In genomic region chr2:148387652-148388581, GRCm38 (mm10) we compare ENCODE assay signal across 27 mouse cellular contexts. TPM values are rescaled to one million over a fixed set of nuclear protein-coding genes. Genes with fewer than 3 reads are reported as not detected.
DNase-seq lines count a peak whose midpoint lies in the region; ATAC-seq lines count a peak whose summit lies in the region.
"Had no signal": no experiment of that assay in that cellular context is flagged by ENCODE, and none has a peak within 500 bp of the region (broad histone marks: within the 10 kb centered on the region; RNA-seq: fewer than 3 reads in every experiment).

No protein-coding gene starts in this region.

- no peaks in the 10 kb centered on the region for H3K4me1 ChIP-seq in midbrain, embryonic 11.5 days (ENCODE audit: control insufficient read depth, insufficient read depth, low read length)
- no peaks in the 10 kb centered on the region for H3K4me1 ChIP-seq in midbrain, embryonic 14.5 days (ENCODE audit: control insufficient read depth, insufficient read depth, low read length)
- H3K4me1 ChIP-seq in intestine, embryonic 16.5 days (ENCODE audit: control insufficient read depth, insufficient read depth, low read length) = 0 out of 2 replicates have a peak, but pooled peaks cover 4% of the 10 kb centered on the region
- H3K4me1 ChIP-seq: embryonic facial prominence, embryonic 12.5 days; heart, embryonic 13.5 days; hindbrain, embryonic 13.5 days had no signal

- H3K36me3 ChIP-seq in midbrain, embryonic 11.5 days (ENCODE audit: control insufficient read depth, insufficient read depth, low read length) = no peaks in the 10 kb centered on the region
- no peaks in the 10 kb centered on the region for H3K36me3 ChIP-seq in midbrain, embryonic 14.5 days (ENCODE audit: control insufficient read depth, insufficient read depth, low read length)
- H3K36me3 ChIP-seq in intestine, embryonic 16.5 days (ENCODE audit: control insufficient read depth, insufficient read depth, low read length) = no peaks in the 10 kb centered on the region
- H3K36me3 ChIP-seq: embryonic facial prominence, embryonic 12.5 days; heart, embryonic 13.5 days; hindbrain, embryonic 13.5 days had no signal

- 76% methylated on average over 6 of the region's 6 CpGs for WGBS in midbrain, embryonic 11.5 days
- WGBS in midbrain, embryonic 14.5 days = 74% methylated on average over 6 of the region's 6 CpGs
- 52% methylated on average over 6 of the region's 6 CpGs for WGBS in intestine, embryonic 16.5 days

- no peak overlapping the region for H3K9ac ChIP-seq in midbrain, embryonic 11.5 days (ENCODE audit: low read length)
- no peak overlapping the region for H3K9ac ChIP-seq in midbrain, embryonic 14.5 days (replicated peaks; ENCODE audit: low read length)
- no peak overlapping the region for H3K9ac ChIP-seq in intestine, embryonic 16.5 days (ENCODE audit: low read depth, low read length)
- H3K9ac ChIP-seq: embryonic facial prominence, embryonic 12.5 days; forebrain, postnatal 0 days; heart, embryonic 13.5 days; hindbrain, embryonic 13.5 days had no signal

- no peak overlapping the region for H3K4me3 ChIP-seq in midbrain, embryonic 11.5 days (ENCODE audit: low read depth, low read length)
- H3K4me3 ChIP-seq in midbrain, embryonic 14.5 days (replicated peaks; ENCODE audit: low read depth, low read length) = no peak overlapping the region
- H3K4me3 ChIP-seq in intestine, embryonic 16.5 days (ENCODE audit: low read length) = no peak overlapping the region
- H3K4me3 ChIP-seq: embryonic facial prominence, embryonic 12.5 days; heart, embryonic 13.5 days; hindbrain, embryonic 13.5 days had no signal

- peak; percentile 26 for DNase-seq in layer of hippocampus, adult 11-12 months (ENCODE audit: low spot score)
- no peak for DNase-seq in layer of hippocampus, postnatal 10 days (ENCODE audit: low spot score in 2 of 2)
- peak; percentile 81 for DNase-seq in midbrain, embryonic 11.5 days (ENCODE audit: low spot score, missing footprints)
- DNase-seq in midbrain, embryonic 14.5 days = no peak
- DNase-seq in telencephalon, adult 2 months (ENCODE audit: low read depth, low spot score) = peak; percentile 68
- no peak for DNase-seq in adrenal gland, adult (ENCODE audit: inconsistent age in 2 of 2, low spot score in 1 of 2)
- DNase-seq: adrenal gland, adult 8-10 months; cerebellum, adult 18-20 months; cerebellum, postnatal 14 days; forebrain, postnatal 0 days; gastrocnemius, postnatal 10 days; heart, adult 18-20 months; heart, postnatal 14 days; kidney, adult 9 months; kidney, postnatal 14 days; spleen, adult 18-20 months; thymus, postnatal 25 days had no signal

- H3K9me3 ChIP-seq in midbrain, embryonic 11.5 days (ENCODE audit: control insufficient read depth, low read length) = no peaks in the 10 kb centered on the region
- no peaks in the 10 kb centered on the region for H3K9me3 ChIP-seq in midbrain, embryonic 14.5 days (ENCODE audit: control insufficient read depth, low read length)
- no peaks in the 10 kb centered on the region for H3K9me3 ChIP-seq in intestine, embryonic 16.5 days (ENCODE audit: control insufficient read depth, low read length)
- H3K9me3 ChIP-seq: embryonic facial prominence, embryonic 12.5 days; heart, embryonic 13.5 days; hindbrain, embryonic 13.5 days had no signal

- no peaks in the 10 kb centered on the region for H3K27me3 ChIP-seq in midbrain, embryonic 11.5 days (ENCODE audit: control insufficient read depth, insufficient read depth, low read length)
- no peaks in the 10 kb centered on the region for H3K27me3 ChIP-seq in midbrain, embryonic 14.5 days (ENCODE audit: control insufficient read depth, insufficient read depth, low read length)
- H3K27me3 ChIP-seq in intestine, embryonic 16.5 days (replicated peaks; ENCODE audit: control insufficient read depth, insufficient read depth, low read length) = no peaks in the 10 kb centered on the region
- H3K27me3 ChIP-seq: embryonic facial prominence, embryonic 12.5 days had no signal

- no peak overlapping the region for H3K27ac ChIP-seq in midbrain, embryonic 11.5 days (ENCODE audit: low read depth, low read length)
- H3K27ac ChIP-seq in midbrain, embryonic 14.5 days (replicated peaks; ENCODE audit: low read depth, low read length) = no peak overlapping the region
- H3K27ac ChIP-seq in intestine, embryonic 16.5 days (ENCODE audit: low read length) = no peak overlapping the region
- H3K27ac ChIP-seq: embryonic facial prominence, embryonic 12.5 days; heart, embryonic 13.5 days; hindbrain, embryonic 13.5 days; macrophage had no signal

- ATAC-seq in midbrain, embryonic 11.5 days (ENCODE audit: low FRiP score) = no peak
- no peak for ATAC-seq in midbrain, embryonic 14.5 days (ENCODE audit: low FRiP score, low TSS enrichment)
- peak; percentile 86 for ATAC-seq in intestine, embryonic 16.5 days
- ATAC-seq: forebrain, postnatal 0 days had no signal

- no peak overlapping the region for H3K4me2 ChIP-seq in midbrain, embryonic 11.5 days
- no peak overlapping the region for H3K4me2 ChIP-seq in midbrain, embryonic 14.5 days (ENCODE audit: low read length)
- H3K4me2 ChIP-seq in intestine, embryonic 16.5 days (ENCODE audit: low read depth, low read length) = no peak overlapping the region
- H3K4me2 ChIP-seq: embryonic facial prominence, embryonic 12.5 days; heart, embryonic 13.5 days; hindbrain, embryonic 13.5 days had no signal

RNA-seq across cellular contexts. Expression of gene Sstr4, which starts 7.2 kb away (rescaled TPM):
- 10 to 100 TPM; 44.5 to 52.2 TPM for total RNA-seq in layer of hippocampus, postnatal 10 days (2021)
- polyA plus RNA-seq in midbrain, embryonic 11.5 days (2014; fragmentation: Nextera tagmentation; extraction: Ambion mirVana) = 1.4 and 2.2 TPM in 2 replicates
- polyA plus RNA-seq in midbrain, embryonic 14.5 days (2014; fragmentation: Nextera tagmentation; extraction: Ambion mirVana) = 1.4 and 2.6 TPM in 2 replicates
- polyA plus RNA-seq in intestine, embryonic 16.5 days (2015; fragmentation: Nextera tagmentation; extraction: Ambion mirVana) = 1.6 and 1.8 TPM in 2 replicates
- total RNA-seq: liver, adult 2 months; MEL had no signal
- polyA plus RNA-seq: C2C12; liver, adult 2 months; liver, embryonic 16.5 days; macrophage; testis, adult 2 months had no signal

RNA-seq across cellular contexts. Expression of gene Thbd, which starts 20.1 kb away (rescaled TPM):
- 1 to 10 TPM; 4.2 to 6.6 TPM for total RNA-seq in layer of hippocampus, postnatal 10 days (2021)
- 16.3 and 21.0 TPM in 2 replicates for polyA plus RNA-seq in midbrain, embryonic 11.5 days (2014; fragmentation: Nextera tagmentation; extraction: Ambion mirVana)
- polyA plus RNA-seq in midbrain, embryonic 14.5 days (2014; fragmentation: Nextera tagmentation; extraction: Ambion mirVana) = 1.0 and 5.4 TPM in 2 replicates
- polyA plus RNA-seq in intestine, embryonic 16.5 days (2015; fragmentation: Nextera tagmentation; extraction: Ambion mirVana) = 46.6 and 46.8 TPM in 2 replicates
- total RNA-seq: MEL had no signal

RNA-seq across cellular contexts. Expression of gene Cd93, which starts 55.4 kb away (rescaled TPM):
- total RNA-seq in layer of hippocampus, postnatal 10 days (2021) = 10 to 100 TPM; 21.4 to 21.9 TPM
- 5.9 and 7.3 TPM in 2 replicates for polyA plus RNA-seq in midbrain, embryonic 11.5 days (2014; fragmentation: Nextera tagmentation; extraction: Ambion mirVana)
- 5.1 and 8.8 TPM in 2 replicates for polyA plus RNA-seq in midbrain, embryonic 14.5 days (2014; fragmentation: Nextera tagmentation; extraction: Ambion mirVana)
- 8.3 and 9.0 TPM in 2 replicates for polyA plus RNA-seq in intestine, embryonic 16.5 days (2015; fragmentation: Nextera tagmentation; extraction: Ambion mirVana)
- total RNA-seq: MEL had no signal

Comparison
In these comparisons a context has a peak if more than half of its experiments do, and no peak if none do; other contexts are left out.
1. DNase-seq: peak in layer of hippocampus, adult 11-12 months (single experiment), midbrain, embryonic 11.5 days (single experiment) and telencephalon, adult 2 months (single experiment); none in layer of hippocampus, postnatal 10 days (0 of 2), midbrain, embryonic 14.5 days (single experiment) and adrenal gland, adult (0 of 2).